Mouse (Mus musculus): Measurements from ENCODE around the gene Mageb3. TPM values are rescaled to one million over a fixed set of nuclear protein-coding genes. Genes with fewer than 3 reads are reported as not detected.

Mageb3 gene
- polyA plus RNA-seq (2014; fragmentation: Illumina TruSeq; extraction: RNeasy Lipid Tissue Mini Kit (QIAGEN cat#74804); ENCODE audit: low read depth, low replicate concordance), result 7.1 TPM

GRCm38 (mm10) chr2:121955765-121956223 lies at the start of gene Mageb3, which contains the start of gene Ctdspl2:
Gene Mageb3, minus strand, starts transcription at chr2:121956092.
Gene Ctdspl2, plus strand, starts transcription at chr2:121956001.

Other genes with a start within 250 kb of the Mageb3 start
- 2.0 TPM for gene Frmd5, start 149.0 kb downstream of the Mageb3 start, polyA plus RNA-seq (2014; fragmentation: Illumina TruSeq; extraction: RNeasy Lipid Tissue Mini Kit (QIAGEN cat#74804); ENCODE audit: low read depth, low replicate concordance)
- 202 TPM for gene Casc4, start 89.1 kb downstream of the Mageb3 start, polyA plus RNA-seq (2014; fragmentation: Illumina TruSeq; extraction: RNeasy Lipid Tissue Mini Kit (QIAGEN cat#74804); ENCODE audit: low read depth, low replicate concordance)
- gene Ctdspl2, start 91 bp downstream of the Mageb3 start, polyA plus RNA-seq (2014; fragmentation: Illumina TruSeq; extraction: RNeasy Lipid Tissue Mini Kit (QIAGEN cat#74804); ENCODE audit: low read depth, low replicate concordance), result 111 TPM
- gene Eif3j1, start 72.5 kb upstream of the Mageb3 start, polyA plus RNA-seq (2014; fragmentation: Illumina TruSeq; extraction: RNeasy Lipid Tissue Mini Kit (QIAGEN cat#74804); ENCODE audit: low read depth, low replicate concordance), result 41.6 TPM
- 5.5 TPM for gene Spg11, start 162.3 kb upstream of the Mageb3 start, polyA plus RNA-seq (2014; fragmentation: Illumina TruSeq; extraction: RNeasy Lipid Tissue Mini Kit (QIAGEN cat#74804); ENCODE audit: low read depth, low replicate concordance)
- gene B2m, start 191.6 kb upstream of the Mageb3 start, polyA plus RNA-seq (2014; fragmentation: Illumina TruSeq; extraction: RNeasy Lipid Tissue Mini Kit (QIAGEN cat#74804); ENCODE audit: low read depth, low replicate concordance), result 233 TPM
- gene Trim69, start 204.6 kb upstream of the Mageb3 start, polyA plus RNA-seq (2014; fragmentation: Illumina TruSeq; extraction: RNeasy Lipid Tissue Mini Kit (QIAGEN cat#74804); ENCODE audit: low read depth, low replicate concordance), result 202 TPM
- gene Patl2, start 230.1 kb upstream of the Mageb3 start, polyA plus RNA-seq (2014; fragmentation: Illumina TruSeq; extraction: RNeasy Lipid Tissue Mini Kit (QIAGEN cat#74804); ENCODE audit: low read depth, low replicate concordance), result 0.29 TPM
- 18.3 TPM for gene Terb2, start 230.2 kb upstream of the Mageb3 start, polyA plus RNA-seq (2014; fragmentation: Illumina TruSeq; extraction: RNeasy Lipid Tissue Mini Kit (QIAGEN cat#74804); ENCODE audit: low read depth, low replicate concordance)

Data from testis, adult 10 weeks (tissue).